Mouse (Mus musculus) large intestine, adult 2 months (tissue): ENCODE results near the gene Rora. TPM values are rescaled to one million over a fixed set of nuclear protein-coding genes. Genes with fewer than 3 reads are reported as not detected.
"Not testable (repeated sequence)": the region's sequence is repeated elsewhere in the genome, so short reads cannot be mapped to it uniquely, and the experiment has no call there.

Experiments
- DNase-seq: peaks from one replicate; pipeline ENCODE4 v3.0.0-alpha.2; 2012; ENCODE audit warnings: low read depth, low spot score
- WGBS: fragments of 180-500 bp; shearing (Covaris S2); methylation state at CpG from one replicate; pipeline ENCODE4 v1.1.7; 2018; 5-methylcytosine and 5-hydroxymethylcytosine counted together
- polyA plus RNA-seq: library from polyadenylated mRNA; depleted of rRNA; stranded (reverse); fragments of >200 nt; gene quantifications from 2 replicates; pipeline ENCODE4 v1.2.3, GENCODE M21; 2012

The Rora gene
- polyA plus RNA-seq, 1 experiment, result 0.92 TPM

- 84% methylated on average over 5 of the region's 5 CpGs for whole genome bisulfite sequencing
- DNase-seq, result not testable (repeated sequence)
These were observed 446.7 kb downstream of the Rora start for GRCm38 (mm10) chr9:69100153-69100756.

GRCm38 (mm10) chr9:69104321-69104720, 450.7 kb downstream of the Rora start:
- WGBS, result 48% methylated on average over 5 of the region's 5 CpGs
- DNase-seq, result no peak

- WGBS, result 87% methylated on average over 2 of the region's 2 CpGs
- no peak for DNase-seq
These were observed 456.2 kb downstream of the Rora start for GRCm38 (mm10) chr9:69109618-69110300.

GRCm38 (mm10) chr9:69110301-69110674, 456.7 kb downstream of the Rora start:
- no peak for DNase-seq
- 44% methylated on average over 5 of the region's 5 CpGs for WGBS

- no peak for DNase-seq
- WGBS, result 64% methylated on average over 6 of the region's 6 CpGs
These were observed 457.1 kb downstream of the Rora start for GRCm38 (mm10) chr9:69110706-69111105.

GRCm38 (mm10) chr9:69111539-69111938, 458.0 kb downstream of the Rora start:
- WGBS, result 79% methylated on average over 6 of the region's 6 CpGs
- no peak for DNase-seq

GRCm38 (mm10) chr9:69114429-69114984, 460.9 kb downstream of the Rora start:
- no peak for DNase-seq
- WGBS, result 25% methylated on average over 9 of the region's 9 CpGs

- WGBS, result 51% methylated on average over 2 of the region's 2 CpGs
- no peak for DNase-seq
These were observed 463.2 kb downstream of the Rora start for GRCm38 (mm10) chr9:69116740-69117139.

GRCm38 (mm10) chr9:69121117-69121740, 467.6 kb downstream of the Rora start:
- 64% methylated on average over 12 of the region's 12 CpGs for WGBS
- DNase-seq, result no peak

GRCm38 (mm10) chr9:69125011-69125786, 471.6 kb downstream of the Rora start:
- 2% methylated on average over 22 of the region's 22 CpGs for WGBS
- DNase-seq, result peak; percentile 27

- DNase-seq, result no peak
- WGBS, result 15% methylated on average over 7 of the region's 7 CpGs
These were observed 472.2 kb downstream of the Rora start for GRCm38 (mm10) chr9:69125787-69126161.

- DNase-seq, result no peak
These were observed 473.0 kb downstream of the Rora start for GRCm38 (mm10) chr9:69126595-69126994.

GRCm38 (mm10) chr9:69128335-69128734, 474.7 kb downstream of the Rora start:
- 79% methylated on average over 6 of the region's 6 CpGs for WGBS
- DNase-seq, result no peak

More at GRCm38 (mm10) chr9:69126595-69126994, 473.0 kb downstream of the Rora start:
- 95% methylated on average over 2 of the region's 2 CpGs for WGBS

GRCm38 (mm10) chr9:69132995-69133394, 479.4 kb downstream of the Rora start:
- DNase-seq, result no peak
- WGBS, result 60% methylated on average over 6 of the region's 6 CpGs

- DNase-seq, result no peak
- 63% methylated on average over 7 of the region's 7 CpGs for WGBS
These were observed 480.1 kb downstream of the Rora start for GRCm38 (mm10) chr9:69133696-69134095.

- no peak for DNase-seq
- WGBS, result 81% methylated on average over 9 of the region's 9 CpGs
These were observed 481.0 kb downstream of the Rora start for GRCm38 (mm10) chr9:69134604-69135003.

GRCm38 (mm10) chr9:69136821-69137220, 483.2 kb downstream of the Rora start:
- DNase-seq, result no peak
- WGBS, result 93% methylated on average over 5 of the region's 5 CpGs

GRCm38 (mm10) chr9:69137398-69137797, 483.8 kb downstream of the Rora start:
- no peak for DNase-seq
- WGBS, result 77% methylated on average over 10 of the region's 10 CpGs

- 63% methylated on average over 6 of the region's 6 CpGs for WGBS
- no peak for DNase-seq
These were observed 486.6 kb downstream of the Rora start for GRCm38 (mm10) chr9:69140144-69140543.

- DNase-seq, result no peak
- WGBS, result 73% methylated on average over 4 of the region's 4 CpGs
These were observed 488.3 kb downstream of the Rora start for GRCm38 (mm10) chr9:69141859-69142258.
